Mouse (Mus musculus): ENCODE results near the gene Chd3. TPM values are rescaled to one million over a fixed set of nuclear protein-coding genes. Genes with fewer than 3 reads are reported as not detected.

The Chd3 gene
- polyA plus RNA-seq (2016; fragmentation: Nextera tagmentation; extraction: Ambion mirVana): 45.1 and 46.9 TPM in 2 replicates

GRCm38 (mm10) chr11:69369215-69369989 lies at the start of gene Chd3:
TSS of gene Chd3 (minus strand) at chr11:69369406.
- 2% methylated on average over 22 of the region's 34 CpGs for WGBS
- DNase-seq (ENCODE audit: low spot score): peak; percentile 60
- peak within 1 kb of the TSS; percentile 100 for H3K27ac ChIP-seq
- peaks cover 23% of the 10 kb centered on the region for H3K36me3 ChIP-seq
- no peaks in the 10 kb centered on the region for H3K9me3 ChIP-seq
- no peaks in the 10 kb centered on the region for H3K27me3 ChIP-seq (ENCODE audit: insufficient read depth, poor library complexity, severe bottlenecking)
- H3K4me3 ChIP-seq: peak within 1 kb of the TSS; percentile 89
- H3K4me1 ChIP-seq (replicated peaks): peaks cover 87% of the 10 kb centered on the region

DNA sequence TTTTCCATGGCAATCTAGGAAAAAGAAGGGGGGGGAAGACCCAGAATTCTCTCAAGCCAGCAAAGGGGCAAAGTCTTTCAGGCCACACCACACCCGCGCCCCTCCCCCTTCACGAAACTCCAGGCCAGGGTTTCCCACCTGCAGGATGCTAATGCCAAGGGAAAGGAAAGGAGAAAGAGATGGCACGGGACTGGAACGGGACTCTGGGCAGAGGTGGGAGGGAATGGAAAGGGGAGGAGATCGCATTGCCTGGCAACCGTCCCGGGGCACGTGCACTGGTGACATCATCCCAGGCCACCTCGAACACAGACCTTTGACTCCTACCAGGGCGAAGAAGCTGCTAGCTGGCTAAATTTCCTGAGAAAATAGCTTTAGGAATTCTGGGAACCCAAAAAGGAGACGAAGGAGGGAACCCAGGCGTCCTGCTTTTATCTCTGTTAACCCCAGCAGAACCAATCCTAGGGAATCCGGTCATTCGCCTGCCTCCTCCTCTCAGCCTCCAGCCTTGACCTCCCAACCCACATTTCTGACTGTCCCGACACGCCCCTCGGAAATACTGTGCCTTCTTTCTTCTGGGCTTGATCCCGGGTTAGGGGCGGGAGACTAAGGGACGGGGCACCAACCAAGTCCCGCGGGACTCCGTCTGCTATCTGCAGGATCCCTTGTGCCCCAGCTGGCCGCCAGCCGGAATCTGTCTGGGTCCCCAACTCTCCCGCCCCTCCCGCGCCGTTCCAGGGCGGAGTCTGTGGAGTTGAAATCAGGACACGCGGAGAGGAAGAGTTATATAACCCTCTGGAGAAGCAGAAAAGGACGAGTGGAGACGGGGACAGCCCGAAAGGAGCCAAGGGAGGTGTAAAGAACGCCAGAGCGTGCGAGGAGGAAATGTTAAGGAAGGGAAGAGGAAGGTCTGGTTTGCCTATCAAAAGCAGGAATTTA lies 48.5 kb upstream of the Chd3 start:
- peaks cover 91% of the 10 kb centered on the region for H3K4me1 ChIP-seq (replicated peaks)

GRCm38 (mm10) chr11:69416921-69417448 lies 47.8 kb upstream of the Chd3 start:
- Histone ChIP-seq H3K9me3 (no peaks in the 10 kb centered on the region), H3K27me3 (ENCODE audit: insufficient read depth, poor library complexity, severe bottlenecking) (peaks cover 19% of the 10 kb centered on the region), H3K4me1 (replicated peaks) (peaks cover 99% of the 10 kb centered on the region), H3K36me3 (peaks cover 20% of the 10 kb centered on the region), H3K27ac (peak overlapping the region; percentile 99), H3K4me3 (peak overlapping the region; percentile 82)
- WGBS: 2% methylated on average over 8 of the region's 8 CpGs
- no peak for DNase-seq (ENCODE audit: low spot score)

More for the DNA sequence above, 48.5 kb upstream of the Chd3 start:
- DNase-seq (ENCODE audit: low spot score): peak; percentile 96
- peaks cover 26% of the 10 kb centered on the region for H3K27me3 ChIP-seq (ENCODE audit: insufficient read depth, poor library complexity, severe bottlenecking)
- H3K36me3 ChIP-seq: peaks cover 13% of the 10 kb centered on the region
- no peaks in the 10 kb centered on the region for H3K9me3 ChIP-seq
- peak overlapping the region; percentile 82 for H3K4me3 ChIP-seq
- H3K27ac ChIP-seq: peak overlapping the region; percentile 99
- WGBS: under 1% methylated on average over 39 of the region's 39 CpGs

DNA sequence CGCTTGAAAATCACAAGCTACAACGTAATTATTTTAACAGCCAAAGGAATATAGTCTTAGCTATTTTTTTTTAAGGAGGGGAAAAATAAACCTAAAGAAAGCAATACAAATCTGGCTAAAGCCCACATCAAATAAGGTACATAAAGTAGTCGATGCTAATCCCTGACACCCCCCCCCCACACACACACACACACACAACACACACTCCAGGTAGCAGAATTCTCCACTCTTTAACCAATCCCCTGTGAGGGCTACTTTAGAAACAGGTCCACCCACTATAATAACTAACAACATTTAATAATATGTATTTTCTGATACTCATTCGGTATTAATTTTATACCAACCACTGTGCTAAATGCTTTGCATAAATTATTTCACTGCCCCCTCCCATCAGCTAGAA lies 47.3 kb upstream of the Chd3 start:
- Histone ChIP-seq H3K9me3 (no peaks in the 10 kb centered on the region), H3K27me3 (ENCODE audit: insufficient read depth, poor library complexity, severe bottlenecking) (peaks cover 14% of the 10 kb centered on the region), H3K27ac (peak overlapping the region; percentile 99), H3K36me3 (peaks cover 25% of the 10 kb centered on the region), H3K4me1 (replicated peaks) (peaks cover 99% of the 10 kb centered on the region), H3K4me3 (peak overlapping the region; percentile 82)
- no peak for DNase-seq (ENCODE audit: low spot score)
- 1% methylated on average over 4 of the region's 4 CpGs for WGBS

DNA sequence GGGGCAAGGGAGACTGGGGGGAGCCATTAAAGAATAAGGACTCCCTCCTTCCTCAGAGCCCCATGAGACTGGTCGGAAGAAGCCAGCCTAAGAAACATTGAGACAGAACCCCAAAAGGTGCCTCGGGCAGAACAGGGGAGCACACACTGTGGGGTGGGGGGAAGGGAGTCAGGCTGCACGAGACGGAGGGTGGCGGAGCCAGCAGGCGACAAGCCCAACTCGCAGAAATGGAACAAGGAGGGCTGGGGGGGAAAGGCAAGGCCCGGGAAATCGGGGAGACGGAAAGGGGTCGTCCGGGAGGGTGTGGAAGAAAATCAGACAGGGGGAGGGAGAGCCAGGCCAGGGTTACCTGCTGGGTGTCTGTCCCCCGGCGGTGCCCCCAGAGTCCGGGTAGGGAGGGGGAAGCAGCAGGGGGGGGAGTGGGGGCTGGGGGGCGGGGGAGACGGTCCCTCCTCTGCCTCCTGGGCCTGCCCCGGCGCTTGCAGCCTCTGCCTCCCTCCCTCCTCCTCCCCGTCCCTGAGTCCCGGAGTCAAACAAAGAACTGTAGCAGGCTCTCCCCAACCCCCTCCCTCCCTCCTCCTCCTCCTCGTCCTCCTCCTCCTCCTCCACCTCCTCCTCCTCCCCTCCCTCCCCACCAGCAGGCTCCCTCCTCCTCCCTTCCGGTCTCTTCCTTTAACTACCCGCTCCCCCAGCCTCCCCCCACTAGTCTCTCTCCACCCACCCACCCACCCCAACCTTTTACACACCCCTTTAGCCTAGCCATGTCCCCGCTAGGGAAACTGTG lies 46.7 kb upstream of the Chd3 start:
- Histone ChIP-seq H3K27me3 (ENCODE audit: insufficient read depth, poor library complexity, severe bottlenecking) (peaks cover 8% of the 10 kb centered on the region), H3K36me3 (peaks cover 26% of the 10 kb centered on the region), H3K4me1 (replicated peaks) (peaks cover 94% of the 10 kb centered on the region), H3K9me3 (no peaks in the 10 kb centered on the region), H3K27ac (peak overlapping the region; percentile 99), H3K4me3 (peak overlapping the region; percentile 82)
- 1% methylated on average over 23 of the region's 25 CpGs for WGBS
- peak; percentile 87 for DNase-seq (ENCODE audit: low spot score)

- Histone ChIP-seq H3K4me1 (replicated peaks) (peaks cover 94% of the 10 kb centered on the region), H3K36me3 (peaks cover 26% of the 10 kb centered on the region), H3K27me3 (ENCODE audit: insufficient read depth, poor library complexity, severe bottlenecking) (peaks cover 2% of the 10 kb centered on the region; the same call in 1 of the 2 replicates), H3K9me3 (no peaks in the 10 kb centered on the region), H3K27ac (peak overlapping the region; percentile 99), H3K4me3 (peak overlapping the region; percentile 82)
- 0% methylated on average over 3 of the region's 3 CpGs for WGBS
- DNase-seq (ENCODE audit: low spot score): peak; percentile 69
Measured at GRCm38 (mm10) chr11:69415327-69415667, 46.1 kb upstream of the Chd3 start.

- WGBS: 18% methylated on average over 4 of the region's 4 CpGs
- peak; percentile 55 for DNase-seq (ENCODE audit: low spot score)
- peaks cover 26% of the 10 kb centered on the region for H3K36me3 ChIP-seq
- H3K4me1 ChIP-seq (replicated peaks): peaks cover 93% of the 10 kb centered on the region
- H3K27ac ChIP-seq: peak overlapping the region; percentile 99
- H3K9me3 ChIP-seq: no peaks in the 10 kb centered on the region
- H3K27me3 ChIP-seq (ENCODE audit: insufficient read depth, poor library complexity, severe bottlenecking): no peaks in the 10 kb centered on the region
- peak overlapping the region; percentile 82 for H3K4me3 ChIP-seq
Measured at GRCm38 (mm10) chr11:69414421-69415326, 45.5 kb upstream of the Chd3 start.

GRCm38 (mm10) chr11:69413221-69414181 lies 44.3 kb upstream of the Chd3 start, which contains the start of gene Kdm6b:
TSS of gene Kdm6b (minus strand) at chr11:69413675.
- no peaks in the 10 kb centered on the region for H3K27me3 ChIP-seq (ENCODE audit: insufficient read depth, poor library complexity, severe bottlenecking)
- H3K27ac ChIP-seq: peak within 1 kb of the TSS; percentile 99
- H3K9me3 ChIP-seq: no peaks in the 10 kb centered on the region
- WGBS: 44% methylated on average over 12 of the region's 12 CpGs
- peak within 1 kb of the TSS; percentile 82 for H3K4me3 ChIP-seq
- peak; percentile 52 for DNase-seq (ENCODE audit: low spot score)
- peaks cover 26% of the 10 kb centered on the region for H3K36me3 ChIP-seq
- peaks cover 92% of the 10 kb centered on the region for H3K4me1 ChIP-seq (replicated peaks)

DNA sequence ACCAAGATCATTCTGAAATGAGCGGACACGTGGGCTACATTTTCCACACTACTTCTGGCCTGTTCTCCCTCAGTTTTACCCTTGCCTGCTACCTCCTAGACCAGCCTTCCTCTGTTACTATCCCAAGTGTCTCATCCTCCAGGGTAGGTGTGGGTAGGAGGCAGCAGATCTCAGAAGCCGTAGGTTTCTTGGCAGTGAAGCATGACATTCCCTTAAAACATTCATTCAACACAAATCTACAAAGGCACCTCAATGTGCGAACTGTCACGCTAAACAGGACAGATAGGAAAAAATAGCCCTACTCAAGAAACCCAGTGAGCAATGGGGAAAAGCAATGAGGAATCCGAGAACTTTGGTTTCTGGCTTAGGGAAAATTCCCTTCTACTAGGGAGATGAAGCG lies 43.3 kb upstream of the Chd3 start:
- whole genome bisulfite sequencing: 63% methylated on average over 7 of the region's 7 CpGs
- Histone ChIP-seq H3K27ac (peak overlapping the region; percentile 99), H3K4me3 (peak overlapping the region; percentile 82), H3K9me3 (no peaks in the 10 kb centered on the region), H3K27me3 (ENCODE audit: insufficient read depth, poor library complexity, severe bottlenecking) (no peaks in the 10 kb centered on the region), H3K4me1 (replicated peaks) (peaks cover 92% of the 10 kb centered on the region), H3K36me3 (peaks cover 35% of the 10 kb centered on the region)
- no peak for DNase-seq (ENCODE audit: low spot score)

GRCm38 (mm10) chr11:69411538-69412203 lies 42.5 kb upstream of the Chd3 start:
- peak overlapping the region; percentile 99 for H3K27ac ChIP-seq
- under 1% methylated on average over 39 of the region's 39 CpGs for WGBS
- H3K4me1 ChIP-seq (replicated peaks): peaks cover 86% of the 10 kb centered on the region
- H3K36me3 ChIP-seq: peaks cover 44% of the 10 kb centered on the region
- H3K27me3 ChIP-seq (ENCODE audit: insufficient read depth, poor library complexity, severe bottlenecking): no peaks in the 10 kb centered on the region
- peak; percentile 66 for DNase-seq (ENCODE audit: low spot score)
- no peaks in the 10 kb centered on the region for H3K9me3 ChIP-seq
- peak overlapping the region; percentile 82 for H3K4me3 ChIP-seq
